Mouse (Mus musculus) myocyte (in vitro differentiated cells): ENCODE results near the gene Serpina16.

Source experiments
- CEBPB ChIP-seq: IDR thresholded peaks from 2 replicates; pipeline ENCODE4 v1.6.1; 2011; ENCODE audit warnings: mild to moderate bottlenecking, moderate library complexity; ENCODE audit not compliant: poor library complexity, insufficient read depth, severe bottlenecking
- MAX ChIP-seq: IDR thresholded peaks from one replicate; pipeline ENCODE4 v1.6.1; 2011; ENCODE audit warnings: low read depth, mild to moderate bottlenecking, control low read depth
- POLR2A ChIP-seq: IDR thresholded peaks from one replicate; pipeline ENCODE4 v1.6.1; 2011; ENCODE audit warnings: low read depth, mild to moderate bottlenecking, control low read depth, moderate library complexity; ENCODE audit not compliant: insufficient read length
- POLR2AphosphoS2 ChIP-seq: IDR thresholded peaks from one replicate; pipeline ENCODE4 v1.6.1; 2011; ENCODE audit warnings: low read depth, control low read depth; ENCODE audit not compliant: insufficient read length
- TCF3 ChIP-seq: IDR thresholded peaks from one replicate; pipeline ENCODE4 v1.6.1; 2011; ENCODE audit warnings: low read depth, control low read depth; ENCODE audit not compliant: insufficient read length
- USF1 ChIP-seq: IDR thresholded peaks from one replicate; pipeline ENCODE4 v1.6.1; 2011; ENCODE audit warnings: low read depth, mild to moderate bottlenecking, control low read depth, moderate library complexity

DNA sequence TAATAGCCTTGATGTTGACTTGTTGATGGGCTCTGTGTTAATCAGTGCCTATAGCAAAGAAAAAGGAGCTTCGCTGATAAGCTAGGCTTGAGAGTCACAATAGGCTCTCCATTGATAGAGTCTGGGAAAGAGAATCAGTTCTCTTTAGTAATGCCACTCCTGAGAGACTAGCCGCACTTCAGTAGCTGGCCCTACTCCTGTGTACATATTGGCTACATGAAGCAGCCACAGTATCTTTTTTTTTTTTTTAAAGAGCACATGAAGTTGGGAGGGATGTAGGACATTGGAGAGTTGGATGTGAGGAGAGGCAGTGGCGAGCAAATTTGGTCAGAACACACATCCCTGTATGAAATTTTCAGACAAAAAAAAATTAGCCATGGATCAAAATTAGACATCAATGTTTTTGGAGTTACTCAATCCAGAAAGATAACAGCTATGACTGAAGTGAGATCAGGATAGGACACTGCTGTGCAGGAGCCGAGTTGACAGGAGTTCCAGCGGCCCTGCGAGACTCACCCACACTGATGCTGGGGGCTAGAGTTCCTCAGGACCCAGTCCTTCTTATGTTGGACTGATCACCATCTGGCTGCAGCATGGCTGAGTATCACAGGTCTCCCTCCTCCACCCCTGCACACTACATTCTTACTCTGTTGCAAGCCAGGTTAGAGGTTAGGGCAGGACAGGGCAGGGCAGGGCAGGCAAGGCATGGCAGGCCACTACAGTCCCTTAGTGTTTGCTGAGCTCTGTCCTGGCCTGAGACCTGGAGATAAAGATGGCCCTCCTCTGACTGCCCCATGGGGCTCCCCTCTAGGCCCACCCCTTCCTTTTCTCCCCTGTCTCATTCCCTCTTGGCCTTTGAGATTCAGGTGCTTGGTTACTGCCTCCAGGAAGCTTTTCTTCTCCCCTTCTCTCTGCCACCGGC lies 20.6 kb downstream of the Serpina16 start:
- TF ChIP-seq USF1, result no peak
- no peak for TF ChIP-seq POLR2A
- TF ChIP-seq MAX, result no peak
- TF ChIP-seq POLR2AphosphoS2, result no peak
- no peak for TF ChIP-seq TCF3
- no peak for TF ChIP-seq CEBPB
